Mouse (Mus musculus): ENCODE results near the gene Pum2. TPM values are rescaled to one million over a fixed set of nuclear protein-coding genes. Genes with fewer than 3 reads are reported as not detected.

Pum2 gene
- 20.6 and 27.7 TPM in 2 replicates for polyA plus RNA-seq (2012; ENCODE audit: low replicate concordance)

DNA sequence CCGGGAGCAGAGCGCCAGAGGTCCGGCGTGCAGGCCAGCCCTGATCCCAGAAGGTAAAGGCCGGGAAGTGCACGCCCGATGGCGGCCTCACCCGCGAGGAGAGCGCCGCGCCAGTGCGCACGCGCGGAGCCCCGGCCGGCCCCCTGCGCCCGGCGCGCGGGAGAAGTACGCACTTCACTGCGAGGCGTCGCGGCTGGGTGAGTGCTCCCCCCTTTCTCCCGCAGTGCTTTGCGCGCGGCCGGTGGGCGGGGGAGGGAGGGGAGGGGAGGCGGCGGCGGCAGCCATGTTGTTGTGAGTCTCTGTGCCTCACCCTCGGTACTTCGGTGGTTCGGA is at the start of gene Pum2:
Pum2 (plus strand) TSS at position 161 of the 333 bp plus-strand sequence.

DNA sequence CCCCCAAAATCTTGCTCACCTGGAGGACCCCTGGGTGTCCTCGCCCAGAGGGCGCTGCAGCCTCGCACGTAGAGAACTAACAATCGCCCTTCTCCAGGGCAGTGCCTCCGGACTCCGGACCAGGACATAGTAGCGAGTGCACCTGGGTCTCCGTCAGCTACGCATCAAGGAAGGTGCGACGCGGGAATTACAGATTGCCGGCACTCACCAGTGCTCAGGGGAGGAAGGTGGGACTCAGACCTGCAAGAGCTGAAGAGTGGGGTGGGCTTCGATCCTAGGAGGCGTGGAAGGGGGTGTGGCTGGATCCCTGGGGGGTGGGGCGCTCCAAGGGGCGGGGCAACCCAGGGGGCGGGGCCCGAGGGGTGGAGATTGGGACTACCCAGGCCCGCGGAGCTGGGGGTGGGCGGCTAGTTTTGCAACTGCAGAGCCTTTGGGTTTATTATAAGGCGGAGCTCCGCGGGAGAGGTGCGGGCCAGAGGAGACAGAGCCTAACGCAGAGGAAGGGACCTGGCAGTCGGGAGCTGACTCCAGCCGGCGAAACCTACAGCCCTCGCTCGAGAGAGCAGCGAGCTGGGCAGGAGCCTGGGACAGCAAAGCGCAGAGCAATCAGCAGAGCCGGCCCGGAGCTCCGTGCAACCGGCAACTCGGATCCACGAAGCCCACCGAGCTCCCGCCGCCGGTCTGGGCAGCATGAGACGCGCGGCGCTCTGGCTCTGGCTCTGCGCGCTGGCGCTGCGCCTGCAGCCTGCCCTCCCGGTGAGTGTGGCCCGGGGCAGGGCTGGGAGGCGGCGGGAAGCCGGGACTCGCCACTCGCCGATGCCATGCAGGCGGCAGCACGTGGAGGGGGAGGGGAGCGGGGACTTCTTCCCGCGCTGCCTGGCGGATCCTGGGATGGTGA is 97.3 kb downstream of the Pum2 start, which contains the start of gene Sdc1:
Sdc1 (plus strand) TSS at position 378 of the 898 bp plus-strand sequence.

Other genes starting within 250 kb of the Pum2 start
- gene Rhob, start 174.1 kb upstream of the Pum2 start, polyA plus RNA-seq (2012; ENCODE audit: low replicate concordance): 27.8 and 48.8 TPM in 2 replicates
- gene Slc7a15, start 75.1 kb upstream of the Pum2 start, polyA plus RNA-seq (2012; ENCODE audit: low replicate concordance): not detected in 2 replicates
- gene Sdc1, start 97.2 kb downstream of the Pum2 start, polyA plus RNA-seq (2012; ENCODE audit: low replicate concordance): 12.5 and 24.0 TPM in 2 replicates
- 3.3 and 30.9 TPM in 2 replicates for gene Laptm4a, start 247.5 kb downstream of the Pum2 start, polyA plus RNA-seq (2012; ENCODE audit: low replicate concordance)

All from leukemia stem cell, adult 10-12 weeks (primary cell).